Mouse (Mus musculus): ENCODE measurements around the gene Cxcr6.

The Cxcr6 gene

GRCm38 (mm10) chr9:123806267-123806666 is at the start of gene Cxcr6:
Gene Cxcr6, plus strand, starts transcription at chr9:123806475.
- no peak for DNase-seq (ENCODE audit: low read depth, low spot score)

DNA sequence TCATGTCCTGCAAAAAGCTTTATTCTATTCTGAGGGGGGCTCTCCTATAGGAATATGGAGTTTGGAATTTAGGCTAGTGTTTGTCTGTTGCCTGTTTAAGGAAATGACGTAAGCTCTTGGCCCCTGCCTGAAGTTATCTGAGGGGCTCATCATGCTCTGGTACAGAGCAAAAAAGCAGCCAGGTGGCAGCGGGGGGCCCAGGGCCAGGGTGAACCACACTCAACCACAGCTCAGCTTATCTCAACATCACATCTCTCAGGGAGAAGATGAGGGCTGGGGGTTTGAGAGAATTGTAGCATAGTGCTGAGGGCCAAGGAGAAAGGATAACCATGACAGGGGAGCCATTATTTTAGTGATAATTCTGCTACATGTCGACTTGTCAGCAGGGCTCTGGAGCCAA is 49.5 kb upstream of the Cxcr6 start:
- no peak for DNase-seq (ENCODE audit: low read depth, low spot score)

- DNase-seq (ENCODE audit: low read depth, low spot score), result no peak
Observed at GRCm38 (mm10) chr9:123757326-123757725, 48.9 kb upstream of the Cxcr6 start.

DNA sequence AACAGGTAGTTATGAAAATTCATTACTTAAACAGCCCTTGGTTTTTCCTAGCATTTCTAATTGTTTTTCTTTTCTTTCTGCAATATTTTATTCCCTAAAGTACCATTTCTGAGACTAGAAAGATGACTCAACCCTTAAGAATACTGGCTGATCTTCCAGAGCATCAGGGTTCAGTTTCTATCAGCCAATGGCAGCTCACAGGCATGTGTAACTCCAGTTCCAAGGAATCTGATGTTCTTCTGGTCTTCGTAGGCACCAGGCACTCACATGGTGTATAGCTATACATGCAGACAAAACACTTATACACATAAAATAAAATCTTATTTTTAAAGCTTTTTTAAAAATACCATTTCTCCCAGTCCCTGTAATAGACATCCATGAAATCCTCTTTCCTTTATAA is 48.1 kb upstream of the Cxcr6 start:
- no peak for DNase-seq (ENCODE audit: low read depth, low spot score)

DNA sequence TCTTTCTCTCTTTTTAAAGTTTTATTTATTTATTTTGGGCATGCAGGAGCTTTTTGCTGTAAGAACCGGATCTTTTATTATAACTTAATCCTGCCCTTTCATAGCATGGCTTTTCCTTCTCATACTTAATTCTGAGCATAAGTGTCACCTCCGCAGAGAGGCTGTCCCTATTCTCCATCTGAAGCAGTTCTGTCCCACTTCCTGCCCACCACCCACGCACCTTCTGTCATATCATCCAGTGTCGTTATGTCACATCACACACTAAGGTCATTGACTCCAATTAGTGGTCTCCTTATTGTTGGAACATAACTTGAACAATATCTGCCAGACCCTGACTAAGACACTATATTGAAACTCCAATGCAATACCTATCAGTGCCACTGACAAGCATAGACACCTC is 47.6 kb upstream of the Cxcr6 start:
- DNase-seq (ENCODE audit: low read depth, low spot score), result no peak

DNA sequence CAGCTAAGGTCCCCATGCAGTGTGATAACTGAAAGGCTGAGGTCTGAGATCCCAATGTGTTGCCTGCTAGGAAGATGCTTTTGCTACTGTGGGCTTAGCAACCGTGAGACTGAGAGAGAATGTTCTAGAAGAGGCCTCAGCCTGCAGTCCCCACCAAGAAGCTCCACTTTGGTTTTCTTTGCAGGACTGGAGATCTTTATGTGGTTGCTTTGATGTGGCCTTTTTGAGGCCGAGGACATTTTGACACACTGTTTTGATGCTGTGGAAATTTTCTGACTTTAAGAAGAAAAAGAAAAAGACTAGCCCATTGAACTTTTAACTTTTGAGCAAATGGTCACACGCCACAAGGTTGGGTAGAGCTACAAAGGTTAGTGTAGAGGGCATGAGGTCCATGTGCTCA is 45.5 kb upstream of the Cxcr6 start:
- no peak for DNase-seq (ENCODE audit: low read depth, low spot score)

DNA sequence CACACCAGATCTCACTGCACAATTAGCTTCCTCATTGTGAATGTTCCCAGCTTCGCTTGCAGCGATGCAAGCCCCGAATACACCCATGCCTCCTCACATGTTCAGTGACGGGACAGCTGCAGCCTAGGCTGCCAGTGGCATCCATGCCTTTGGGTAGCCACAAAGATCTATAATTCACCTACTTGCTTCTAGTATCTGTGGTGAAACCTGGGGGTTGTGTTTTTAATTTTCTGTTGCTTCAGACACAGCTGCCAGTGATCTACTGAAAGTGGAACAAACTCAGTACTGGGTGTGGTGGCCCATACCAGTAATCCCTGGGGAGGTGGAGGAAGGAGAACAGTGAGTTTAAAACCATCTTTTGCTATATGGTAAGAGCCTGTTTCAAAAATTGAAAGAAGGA is 43.4 kb upstream of the Cxcr6 start:
- no peak for DNase-seq (ENCODE audit: low read depth, low spot score)

DNA sequence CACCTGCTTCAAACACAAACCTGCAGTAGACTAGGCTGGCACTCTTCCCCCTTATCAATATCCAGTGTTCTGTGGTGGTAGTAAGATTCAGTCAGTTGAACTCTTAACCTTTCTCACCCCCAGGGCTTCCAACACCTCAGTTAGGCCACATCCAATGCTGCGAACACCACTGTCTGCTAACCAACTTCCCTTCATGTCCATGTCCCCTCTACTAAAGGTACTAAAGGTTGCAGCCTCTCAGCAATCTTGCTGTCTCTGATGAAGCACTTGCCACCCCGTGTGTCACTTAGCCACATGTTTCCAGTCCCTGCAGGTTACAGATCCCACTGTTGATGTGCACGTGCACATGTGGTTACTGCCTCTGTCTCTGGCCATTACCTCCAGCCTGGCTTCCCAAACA is 42.5 kb upstream of the Cxcr6 start:
- DNase-seq (ENCODE audit: low read depth, low spot score), result no peak

- no peak for DNase-seq (ENCODE audit: low read depth, low spot score)
Observed at GRCm38 (mm10) chr9:123766996-123767395, 39.3 kb upstream of the Cxcr6 start.

DNA sequence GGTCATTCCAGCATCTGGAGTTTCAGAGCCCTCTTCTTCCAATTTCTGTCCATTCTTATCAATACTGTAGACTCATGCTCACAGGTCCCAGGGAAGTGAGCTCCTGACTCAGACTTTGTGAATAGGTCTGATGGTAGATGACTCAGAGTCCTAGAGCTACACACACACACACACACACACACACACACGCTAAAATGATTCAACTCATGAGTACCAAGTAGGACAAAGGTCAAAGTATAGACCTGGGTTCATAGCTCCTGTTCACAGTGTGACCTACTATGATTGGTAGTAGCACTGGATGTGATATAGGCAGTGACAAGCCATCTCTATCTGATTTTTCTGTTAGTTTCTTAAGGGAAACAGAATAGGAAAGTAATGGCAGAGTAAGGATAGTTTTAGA is 37.8 kb upstream of the Cxcr6 start:
- no peak for DNase-seq (ENCODE audit: low read depth, low spot score)

GRCm38 (mm10) chr9:123769532-123769931 is 36.7 kb upstream of the Cxcr6 start:
- no peak for DNase-seq (ENCODE audit: low read depth, low spot score)

- peak; percentile 35 for DNase-seq (ENCODE audit: low read depth, low spot score)
Observed at GRCm38 (mm10) chr9:123773299-123773698, 33.0 kb upstream of the Cxcr6 start.

- DNase-seq (ENCODE audit: low read depth, low spot score), result no peak
Observed at GRCm38 (mm10) chr9:123788855-123789529, 17.3 kb upstream of the Cxcr6 start.

GRCm38 (mm10) chr9:123796174-123796573 is 10.1 kb upstream of the Cxcr6 start:
- peak; percentile 47 for DNase-seq (ENCODE audit: low read depth, low spot score)

- DNase-seq (ENCODE audit: low read depth, low spot score), result no peak
Observed at GRCm38 (mm10) chr9:123801527-123801926, 4.7 kb upstream of the Cxcr6 start.

GRCm38 (mm10) chr9:123802421-123802820 is 3.9 kb upstream of the Cxcr6 start:
- no peak for DNase-seq (ENCODE audit: low read depth, low spot score)

- DNase-seq (ENCODE audit: low read depth, low spot score), result no peak
Observed at GRCm38 (mm10) chr9:123802896-123803295, 3.4 kb upstream of the Cxcr6 start.

DNA sequence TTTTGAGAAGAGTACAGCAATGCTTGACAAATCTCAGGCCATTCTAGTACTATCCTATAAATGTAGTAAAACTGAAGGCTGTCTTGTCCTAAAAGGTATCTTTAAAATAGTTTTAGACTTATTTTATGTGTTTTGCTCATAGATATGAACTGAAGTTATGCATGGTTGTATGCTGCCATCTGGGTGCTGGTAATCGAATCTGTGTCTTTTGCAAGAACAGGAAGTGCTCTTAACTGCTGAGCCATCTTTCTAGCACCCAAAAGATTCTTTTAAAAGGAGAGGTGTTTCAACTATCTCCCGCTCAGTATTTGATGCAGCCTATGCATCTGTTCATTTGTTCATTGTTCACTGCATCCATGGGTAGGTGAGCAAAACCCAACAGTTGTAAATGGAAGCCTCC is 1.0 kb upstream of the Cxcr6 start:
- no peak for DNase-seq (ENCODE audit: low read depth, low spot score)

DNA sequence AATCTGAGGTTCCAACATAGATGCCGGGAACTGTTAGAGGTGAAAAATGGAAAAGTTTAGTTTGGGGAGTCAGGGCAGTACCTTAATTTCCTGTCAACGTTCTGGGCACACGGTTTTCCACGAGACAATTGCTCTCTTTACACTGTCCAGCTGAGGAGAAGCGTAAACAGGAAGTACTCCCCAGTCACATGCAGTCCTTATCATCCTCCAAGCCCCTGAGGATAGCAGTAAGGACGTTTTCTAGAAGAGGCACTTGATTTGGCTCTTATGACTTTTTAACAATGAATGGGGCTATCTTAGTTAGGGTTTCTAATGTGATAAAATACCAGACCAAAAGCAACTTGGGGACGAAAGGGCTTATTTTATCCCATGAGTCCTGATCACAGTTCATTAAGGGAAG is 2.3 kb downstream of the Cxcr6 start:
- DNase-seq (ENCODE audit: low read depth, low spot score), result no peak

GRCm38 (mm10) chr9:123811831-123812230 is 5.6 kb downstream of the Cxcr6 start:
- DNase-seq (ENCODE audit: low read depth, low spot score), result no peak

- no peak for DNase-seq (ENCODE audit: low read depth, low spot score)
Observed at GRCm38 (mm10) chr9:123814326-123814725, 8.1 kb downstream of the Cxcr6 start.

DNA sequence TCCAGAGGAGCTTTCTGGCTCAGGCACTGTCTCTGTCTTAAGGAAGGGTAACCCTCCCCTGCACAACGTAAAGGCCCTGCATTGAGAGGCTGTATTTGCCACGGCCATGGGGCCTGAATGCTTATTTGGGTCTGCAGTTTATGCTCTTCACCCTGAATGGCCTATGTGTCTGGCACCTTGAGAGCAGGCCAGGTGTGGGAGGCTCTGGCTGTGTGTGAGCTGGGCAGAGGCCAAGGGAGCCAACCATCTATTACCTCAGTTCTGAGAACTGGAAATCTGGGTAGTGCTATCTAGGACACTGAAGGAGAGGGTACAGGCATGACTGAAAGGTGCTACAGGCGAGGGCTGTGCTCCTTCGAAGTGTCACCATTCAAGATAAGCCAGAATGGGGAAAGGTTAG is 8.5 kb downstream of the Cxcr6 start:
- DNase-seq (ENCODE audit: low read depth, low spot score), result no peak

DNA sequence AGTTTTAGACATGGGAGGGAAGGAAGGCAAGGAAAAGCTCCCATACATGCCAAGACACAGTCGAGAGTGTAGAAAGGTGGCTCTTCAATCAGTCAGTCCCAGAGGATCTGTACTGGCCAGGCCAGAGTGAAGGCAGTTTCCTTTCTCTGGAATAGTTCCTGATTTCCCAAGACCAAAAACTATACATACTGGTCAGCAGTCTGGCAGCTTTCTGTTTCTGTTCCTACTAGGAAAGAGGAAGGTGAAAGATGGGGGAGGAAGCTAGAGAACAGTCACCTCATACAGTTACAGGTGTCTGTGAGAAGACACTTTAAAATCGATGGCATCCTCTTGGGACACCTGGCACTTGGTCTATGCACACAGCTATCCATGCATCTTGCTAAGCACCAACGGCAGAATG is 9.2 kb downstream of the Cxcr6 start:
- no peak for DNase-seq (ENCODE audit: low read depth, low spot score)

- DNase-seq (ENCODE audit: low read depth, low spot score), result no peak
Observed at GRCm38 (mm10) chr9:123815996-123816395, 9.7 kb downstream of the Cxcr6 start.

All from ZHBTc4 (cell line).